Mouse (Mus musculus): ENCODE results near the gene Rsph14. TPM values are rescaled to one million over a fixed set of nuclear protein-coding genes. Genes with fewer than 3 reads are reported as not detected.
A peak's percentile ranks its signal among the peaks of the same experiment; 100 is the strongest.

The Rsph14 gene
- polyA plus RNA-seq, 1 experiment = 0.17 TPM

GRCm38 (mm10) chr10:74931631-74932030 is 100.8 kb downstream of the Rsph14 start:
- Histone ChIP-seq H3K27ac (ENCODE audit: insufficient read depth, low read length) (no peak overlapping the region), H3K4me1 (ENCODE audit: control insufficient read depth, insufficient read depth, low read length) (no peaks in the 10 kb centered on the region), H3K4me3 (ENCODE audit: insufficient read depth, low read length) (no peak overlapping the region)
- TF ChIP-seq POLR2A (IDR thresholded peaks at IDR 0.05; ENCODE audit: extremely low read depth, insufficient read depth, low read length) = no peak
- no peak for TF ChIP-seq CTCF (IDR thresholded peaks at IDR 0.05; ENCODE audit: extremely low read depth, insufficient read depth, low read length)

- TF ChIP-seq POLR2A (IDR thresholded peaks at IDR 0.05; ENCODE audit: extremely low read depth, insufficient read depth, low read length) (no peak), CTCF (IDR thresholded peaks at IDR 0.05; ENCODE audit: extremely low read depth, insufficient read depth, low read length) (peak; percentile 37; the same call in 1 of the 2 replicates)
These were observed 101.8 kb downstream of the Rsph14 start for GRCm38 (mm10) chr10:74930541-74930940.

GRCm38 (mm10) chr10:74929578-74929977 is 102.8 kb downstream of the Rsph14 start:
- H3K27ac ChIP-seq (ENCODE audit: insufficient read depth, low read length) = no peak overlapping the region
- TF ChIP-seq CTCF (IDR thresholded peaks at IDR 0.05; ENCODE audit: extremely low read depth, insufficient read depth, low read length) (peak; percentile 35), POLR2A (IDR thresholded peaks at IDR 0.05; ENCODE audit: extremely low read depth, insufficient read depth, low read length) (no peak)
- no peaks in the 10 kb centered on the region for H3K4me1 ChIP-seq (ENCODE audit: control insufficient read depth, insufficient read depth, low read length)
- H3K4me3 ChIP-seq (ENCODE audit: insufficient read depth, low read length) = no peak overlapping the region

More at GRCm38 (mm10) chr10:74930541-74930940, 101.8 kb downstream of the Rsph14 start:
- no peak overlapping the region for H3K27ac ChIP-seq (ENCODE audit: insufficient read depth, low read length)
- no peak overlapping the region for H3K4me3 ChIP-seq (ENCODE audit: insufficient read depth, low read length)
- H3K4me1 ChIP-seq (ENCODE audit: control insufficient read depth, insufficient read depth, low read length) = no peaks in the 10 kb centered on the region

GRCm38 (mm10) chr10:74928276-74928675 is 104.1 kb downstream of the Rsph14 start:
- H3K27ac ChIP-seq (ENCODE audit: insufficient read depth, low read length) = no peak overlapping the region
- no peak overlapping the region for H3K4me3 ChIP-seq (ENCODE audit: insufficient read depth, low read length)
- TF ChIP-seq CTCF (IDR thresholded peaks at IDR 0.05; ENCODE audit: extremely low read depth, insufficient read depth, low read length) (no peak), POLR2A (IDR thresholded peaks at IDR 0.05; ENCODE audit: extremely low read depth, insufficient read depth, low read length) (no peak)
- no peaks in the 10 kb centered on the region for H3K4me1 ChIP-seq (ENCODE audit: control insufficient read depth, insufficient read depth, low read length)

GRCm38 (mm10) chr10:74925324-74925723 is 107.1 kb downstream of the Rsph14 start:
- Histone ChIP-seq H3K4me3 (ENCODE audit: insufficient read depth, low read length) (peak overlapping the region; percentile 7), H3K27ac (ENCODE audit: insufficient read depth, low read length) (no peak overlapping the region), H3K4me1 (ENCODE audit: control insufficient read depth, insufficient read depth, low read length) (no peaks in the 10 kb centered on the region)
- TF ChIP-seq CTCF (IDR thresholded peaks at IDR 0.05; ENCODE audit: extremely low read depth, insufficient read depth, low read length) (peak; percentile 81), POLR2A (IDR thresholded peaks at IDR 0.05; ENCODE audit: extremely low read depth, insufficient read depth, low read length) (no peak)

- H3K4me1 ChIP-seq (ENCODE audit: control insufficient read depth, insufficient read depth, low read length) = no peaks in the 10 kb centered on the region
- no peak overlapping the region for H3K27ac ChIP-seq (ENCODE audit: insufficient read depth, low read length)
- no peak overlapping the region for H3K4me3 ChIP-seq (ENCODE audit: insufficient read depth, low read length)
- TF ChIP-seq CTCF (IDR thresholded peaks at IDR 0.05; ENCODE audit: extremely low read depth, insufficient read depth, low read length) = no peak
- no peak for TF ChIP-seq POLR2A (IDR thresholded peaks at IDR 0.05; ENCODE audit: extremely low read depth, insufficient read depth, low read length)
These were observed 108.1 kb downstream of the Rsph14 start for GRCm38 (mm10) chr10:74924274-74924673.

- no peaks in the 10 kb centered on the region for H3K4me1 ChIP-seq (ENCODE audit: control insufficient read depth, insufficient read depth, low read length)
- H3K27ac ChIP-seq (ENCODE audit: insufficient read depth, low read length) = no peak overlapping the region
- TF ChIP-seq CTCF (IDR thresholded peaks at IDR 0.05; ENCODE audit: extremely low read depth, insufficient read depth, low read length) (peak; percentile 82), POLR2A (IDR thresholded peaks at IDR 0.05; ENCODE audit: extremely low read depth, insufficient read depth, low read length) (no peak)
- H3K4me3 ChIP-seq (ENCODE audit: insufficient read depth, low read length) = no peak overlapping the region
These were observed 109.6 kb downstream of the Rsph14 start for GRCm38 (mm10) chr10:74922763-74923162.

- H3K27ac ChIP-seq (ENCODE audit: insufficient read depth, low read length) = no peak overlapping the region
- H3K4me3 ChIP-seq (ENCODE audit: insufficient read depth, low read length) = no peak overlapping the region
- TF ChIP-seq CTCF (IDR thresholded peaks at IDR 0.05; ENCODE audit: extremely low read depth, insufficient read depth, low read length) (no peak), POLR2A (IDR thresholded peaks at IDR 0.05; ENCODE audit: extremely low read depth, insufficient read depth, low read length) (no peak)
- H3K4me1 ChIP-seq (ENCODE audit: control insufficient read depth, insufficient read depth, low read length) = no peaks in the 10 kb centered on the region
These were observed 110.8 kb downstream of the Rsph14 start for GRCm38 (mm10) chr10:74921614-74922013.

GRCm38 (mm10) chr10:74920853-74921567 is 111.4 kb downstream of the Rsph14 start:
- TF ChIP-seq POLR2A (IDR thresholded peaks at IDR 0.05; ENCODE audit: extremely low read depth, insufficient read depth, low read length) = no peak
- TF ChIP-seq CTCF (IDR thresholded peaks at IDR 0.05; ENCODE audit: extremely low read depth, insufficient read depth, low read length) = peak; percentile 94
- H3K4me1 ChIP-seq (ENCODE audit: control insufficient read depth, insufficient read depth, low read length) = no peaks in the 10 kb centered on the region
- H3K4me3 ChIP-seq (ENCODE audit: insufficient read depth, low read length) = no peak overlapping the region
- H3K27ac ChIP-seq (ENCODE audit: insufficient read depth, low read length) = no peak overlapping the region

- no peak overlapping the region for H3K4me3 ChIP-seq (ENCODE audit: insufficient read depth, low read length)
- no peaks in the 10 kb centered on the region for H3K4me1 ChIP-seq (ENCODE audit: control insufficient read depth, insufficient read depth, low read length)
- no peak for TF ChIP-seq CTCF (IDR thresholded peaks at IDR 0.05; ENCODE audit: extremely low read depth, insufficient read depth, low read length)
- TF ChIP-seq POLR2A (IDR thresholded peaks at IDR 0.05; ENCODE audit: extremely low read depth, insufficient read depth, low read length) = no peak
- H3K27ac ChIP-seq (ENCODE audit: insufficient read depth, low read length) = no peak overlapping the region
These were observed 113.1 kb downstream of the Rsph14 start for GRCm38 (mm10) chr10:74919277-74919676.

Data from cortical plate, adult 2 months (tissue).